Mouse (Mus musculus) midbrain, embryonic 12.5 days (tissue): Measurements from ENCODE around the gene Sorbs2. TPM values are rescaled to one million over a fixed set of nuclear protein-coding genes. Genes with fewer than 3 reads are reported as not detected.

Experiments
- ATAC-seq: fragments of 200-750 bp; cut with Nextera tagmentation; 2 replicates; pipeline ENCODE4 v1.8.0; 2017; ENCODE audit warnings: low read depth, moderate TSS enrichment, moderate library complexity; ENCODE audit not compliant: low FRiP score
- H3K27ac ChIP-seq: fragments of 300-500 bp; sonication (generic); replicated peaks from 2 replicates; pipeline ENCODE4 v1.5.1; 2016; ENCODE audit warnings: mild to moderate bottlenecking
- H3K27me3 ChIP-seq: fragments of 300-500 bp; sonication (generic); 2 replicates; pipeline ENCODE4 v1.6.1; 2016; ENCODE audit warnings: mild to moderate bottlenecking
- H3K36me3 ChIP-seq: fragments of 300-500 bp; sonication (generic); 2 replicates; pipeline ENCODE4 v1.6.1; 2016
- H3K4me1 ChIP-seq: fragments of 300-500 bp; sonication (generic); 2 replicates; pipeline ENCODE4 v1.6.1; 2016
- H3K4me2 ChIP-seq: fragments of 300-500 bp; sonication (generic); replicated peaks from 2 replicates; pipeline ENCODE4 v1.6.1; 2016; ENCODE audit warnings: mild to moderate bottlenecking, moderate library complexity
- H3K4me3 ChIP-seq: fragments of 300-500 bp; sonication (generic); 2 replicates; pipeline ENCODE4 v1.5.1; 2016; ENCODE audit warnings: mild to moderate bottlenecking
- H3K9ac ChIP-seq: fragments of 300-500 bp; sonication (generic); replicated peaks from 2 replicates; pipeline ENCODE4 v1.6.1; 2016; ENCODE audit warnings: mild to moderate bottlenecking, moderate library complexity
- H3K9me3 ChIP-seq: fragments of 300-500 bp; sonication (generic); 2 replicates; pipeline ENCODE4 v1.6.1; 2016; ENCODE audit warnings: mild to moderate bottlenecking
- WGBS: fragments of 180-500 bp; shearing (Covaris S2); methylation state at CpG from one replicate; pipeline ENCODE4 v1.1.7; 2016; 5-methylcytosine and 5-hydroxymethylcytosine counted together
- polyA plus RNA-seq: library from polyadenylated mRNA; unstranded; fragments of >200 nt; fragmentation: Nextera tagmentation; extraction: Ambion mirVana; gene quantifications from 2 replicates; pipeline ENCODE4 v1.2.1, GENCODE M21; 2016

The Sorbs2 gene
- polyA plus RNA-seq, 1 experiment from 2014 or later = 83.2 TPM

DNA sequence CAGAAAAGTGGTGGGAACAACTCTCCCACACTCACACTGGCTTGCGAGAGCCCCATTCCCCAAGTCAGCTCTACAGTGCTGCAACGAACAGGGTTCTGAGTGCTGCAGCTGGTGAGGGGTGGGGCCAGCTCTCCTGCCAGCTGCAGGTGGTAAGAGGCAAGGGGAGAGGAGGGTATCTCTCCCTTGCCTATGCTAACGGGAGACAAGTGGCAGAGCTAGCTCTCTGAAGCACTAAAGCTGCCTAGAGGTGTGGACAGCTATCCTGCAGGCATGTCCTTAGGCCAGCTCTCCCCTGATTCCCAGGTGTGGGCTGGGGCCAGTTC lies 72.9 kb downstream of the Sorbs2 start:
- no peaks in the 10 kb centered on the region for H3K36me3 ChIP-seq
- WGBS = 75% methylated on average over 3 of the region's 3 CpGs
- ATAC-seq = no peak

DNA sequence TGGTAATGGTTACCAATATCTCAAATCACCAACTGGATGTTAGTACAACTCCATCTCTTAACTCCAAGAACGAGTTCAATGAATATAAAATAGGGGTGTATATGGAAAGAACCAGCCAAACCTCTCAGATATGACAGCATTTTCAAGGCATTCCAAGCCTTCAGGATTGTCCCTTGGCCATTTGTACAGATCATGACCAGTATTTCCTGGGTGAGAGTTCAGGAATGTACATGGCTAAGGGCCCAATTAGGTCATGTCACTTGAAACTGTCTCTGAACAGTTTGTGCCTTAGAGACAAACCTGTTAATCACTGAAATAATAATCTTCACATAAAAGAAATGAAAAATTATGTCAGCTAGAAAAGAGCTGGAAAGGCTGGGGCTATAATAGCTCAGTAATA lies 76.3 kb downstream of the Sorbs2 start:
- H3K27ac ChIP-seq = no peak overlapping the region
- no peaks in the 10 kb centered on the region for H3K27me3 ChIP-seq
- 0 out of 2 replicates have a peak, but pooled peaks cover 8% of the 10 kb centered on the region for H3K4me1 ChIP-seq
- H3K9me3 ChIP-seq = no peaks in the 10 kb centered on the region
- WGBS = 85% methylated on average over 1 of the region's 1 CpGs
- H3K4me2 ChIP-seq = no peak overlapping the region
- ATAC-seq = no peak
- H3K36me3 ChIP-seq = no peaks in the 10 kb centered on the region
- H3K9ac ChIP-seq = no peak overlapping the region
- no peak overlapping the region for H3K4me3 ChIP-seq

More for the DNA sequence above, 72.9 kb downstream of the Sorbs2 start:
- Histone ChIP-seq H3K4me1 (0 out of 2 replicates have a peak, but pooled peaks cover 3% of the 10 kb centered on the region), H3K4me2 (no peak overlapping the region), H3K9me3 (no peaks in the 10 kb centered on the region), H3K9ac (no peak overlapping the region), H3K4me3 (no peak overlapping the region), H3K27me3 (no peaks in the 10 kb centered on the region), H3K27ac (no peak overlapping the region)

DNA sequence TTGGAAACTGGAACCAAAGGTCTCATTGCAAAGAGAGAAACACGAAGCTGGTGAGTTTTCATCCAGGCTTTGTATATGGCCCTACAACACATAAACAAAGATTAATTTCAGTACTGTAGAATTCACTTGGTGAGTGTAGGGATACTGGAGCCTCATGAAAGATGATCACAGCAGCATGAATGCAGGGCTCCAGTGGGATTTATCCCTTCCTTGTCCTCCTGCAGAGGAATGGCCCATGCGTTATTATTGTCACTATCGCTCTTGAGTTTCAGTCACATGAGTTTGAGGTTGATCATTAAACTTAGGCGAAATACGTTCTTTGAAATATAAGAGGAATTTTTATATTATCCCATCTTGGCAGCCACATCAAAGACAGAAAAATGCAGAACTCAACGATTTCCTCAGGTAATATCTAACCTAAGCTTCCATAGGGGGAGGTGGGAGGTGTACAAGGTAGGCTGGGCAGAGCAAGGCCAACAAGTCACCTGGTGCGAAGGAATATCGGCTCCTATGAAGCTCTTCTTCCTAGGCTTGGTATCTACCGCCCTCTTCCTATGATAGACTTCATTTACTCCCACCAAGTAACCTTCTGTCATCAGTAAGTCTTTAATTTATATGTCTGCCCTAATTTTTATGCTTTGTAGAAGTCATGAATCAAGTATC lies 76.9 kb downstream of the Sorbs2 start:
- WGBS = 92% methylated on average over 9 of the region's 9 CpGs
- H3K36me3 ChIP-seq = no peaks in the 10 kb centered on the region
- H3K9me3 ChIP-seq = no peaks in the 10 kb centered on the region
- 0 out of 2 replicates have a peak, but pooled peaks cover 8% of the 10 kb centered on the region for H3K4me1 ChIP-seq
- H3K4me3 ChIP-seq = no peak overlapping the region
- no peaks in the 10 kb centered on the region for H3K27me3 ChIP-seq
- H3K4me2 ChIP-seq = no peak overlapping the region
- no peak overlapping the region for H3K9ac ChIP-seq
- no peak for ATAC-seq
- no peak overlapping the region for H3K27ac ChIP-seq

DNA sequence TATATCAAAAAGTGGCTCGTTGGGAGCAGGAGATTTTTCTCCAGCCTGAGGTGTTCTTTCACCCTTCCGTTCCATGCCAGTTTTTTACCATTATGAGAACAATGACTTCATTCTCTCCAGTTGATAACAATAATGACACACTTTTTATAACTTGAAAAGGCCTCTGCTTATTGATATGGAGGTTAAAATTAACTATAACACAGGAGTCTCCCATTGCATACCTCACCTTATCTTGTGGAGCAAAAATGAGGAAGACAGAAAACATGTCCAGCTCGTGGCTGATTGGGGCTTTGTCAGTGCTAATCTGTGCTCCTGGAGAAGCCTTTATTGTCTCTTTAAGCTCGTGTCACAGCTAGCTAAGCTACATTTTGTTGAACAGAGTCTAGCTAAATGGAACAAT lies 77.6 kb downstream of the Sorbs2 start:
- Histone ChIP-seq H3K27me3 (no peaks in the 10 kb centered on the region), H3K9me3 (no peaks in the 10 kb centered on the region), H3K9ac (no peak overlapping the region), H3K27ac (no peak overlapping the region), H3K4me3 (no peak overlapping the region), H3K4me1 (0 out of 2 replicates have a peak, but pooled peaks cover 8% of the 10 kb centered on the region), H3K36me3 (no peaks in the 10 kb centered on the region), H3K4me2 (no peak overlapping the region)
- WGBS = 38% methylated on average over 4 of the region's 4 CpGs
- no peak for ATAC-seq

DNA sequence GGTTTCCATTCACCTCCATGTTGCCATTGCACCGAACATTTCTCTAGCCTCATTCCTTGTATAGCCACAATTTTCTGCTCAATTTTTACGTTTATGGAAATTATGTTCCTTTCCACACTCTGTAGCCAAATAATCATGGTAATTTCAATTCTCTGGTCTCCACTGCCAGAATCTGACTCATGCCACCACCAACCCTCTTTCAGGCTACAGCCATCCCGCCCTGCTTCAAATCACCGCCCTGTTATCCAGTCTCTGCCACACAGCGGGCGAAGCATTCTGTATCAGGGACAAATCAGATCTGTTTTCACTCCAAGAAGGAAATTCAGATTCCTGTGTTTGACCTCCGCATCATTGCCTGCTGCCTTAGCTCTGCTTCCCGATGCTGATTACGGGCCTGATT lies 79.4 kb downstream of the Sorbs2 start:
- no peak overlapping the region for H3K9ac ChIP-seq
- no peak for ATAC-seq
- WGBS = 93% methylated on average over 9 of the region's 9 CpGs
- H3K4me1 ChIP-seq = peaks cover 13% of the 10 kb centered on the region; the same call in 1 of the 2 replicates
- H3K4me2 ChIP-seq = no peak overlapping the region
- H3K27ac ChIP-seq = 0 out of 2 replicates have a peak overlapping the region, but pooled peaks have one; percentile 54
- H3K36me3 ChIP-seq = no peaks in the 10 kb centered on the region
- H3K4me3 ChIP-seq = no peak overlapping the region
- H3K9me3 ChIP-seq = no peaks in the 10 kb centered on the region
- no peaks in the 10 kb centered on the region for H3K27me3 ChIP-seq

DNA sequence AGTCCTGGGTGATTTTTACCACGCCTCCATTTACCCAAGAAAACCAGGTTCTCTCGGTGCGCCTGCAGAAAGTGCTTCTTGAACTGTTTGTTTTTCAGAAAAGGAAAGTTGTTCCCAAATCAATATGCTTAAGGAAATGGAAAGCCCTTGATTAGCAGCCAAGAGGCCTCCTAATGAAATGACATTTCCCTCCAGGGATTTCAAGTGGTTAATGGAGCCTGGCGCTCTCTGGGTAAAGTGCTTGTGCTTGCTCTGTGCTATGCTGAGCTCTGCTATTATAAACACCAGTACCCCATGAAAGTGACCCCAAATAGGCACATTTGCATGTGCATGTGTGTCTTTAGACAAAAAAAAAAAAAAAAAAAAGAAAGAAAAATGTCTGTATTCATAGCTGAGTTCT lies 84.3 kb downstream of the Sorbs2 start:
- no peak overlapping the region for H3K4me3 ChIP-seq
- ATAC-seq = no peak
- no peaks in the 10 kb centered on the region for H3K27me3 ChIP-seq
- H3K4me1 ChIP-seq = peaks cover 5% of the 10 kb centered on the region; the same call in 1 of the 2 replicates
- WGBS = 78% methylated on average over 4 of the region's 4 CpGs
- no peak overlapping the region for H3K27ac ChIP-seq
- no peak overlapping the region for H3K4me2 ChIP-seq
- H3K9ac ChIP-seq = no peak overlapping the region
- no peaks in the 10 kb centered on the region for H3K9me3 ChIP-seq
- no peaks in the 10 kb centered on the region for H3K36me3 ChIP-seq

DNA sequence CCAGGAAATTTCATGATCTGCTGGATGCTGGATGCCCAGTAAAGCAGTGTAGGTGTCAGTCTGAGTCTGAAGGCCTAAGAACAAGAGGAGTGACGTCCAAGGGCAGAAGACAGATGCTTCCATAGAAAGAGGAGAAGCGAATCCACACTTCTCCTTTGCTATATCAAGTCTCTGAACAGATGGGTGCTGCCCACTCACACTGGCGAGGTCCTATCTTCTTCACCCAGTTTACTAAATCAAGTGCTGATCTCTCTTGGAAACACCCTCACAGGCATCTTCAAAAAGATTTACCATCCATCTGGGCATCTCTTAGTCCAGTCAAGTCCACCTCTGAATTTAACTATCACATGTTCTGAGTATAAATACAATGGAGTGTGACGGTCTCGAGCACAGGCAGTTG lies 86.1 kb downstream of the Sorbs2 start:
- no peak for ATAC-seq
- Histone ChIP-seq H3K27me3 (no peaks in the 10 kb centered on the region), H3K36me3 (no peaks in the 10 kb centered on the region), H3K4me3 (no peak overlapping the region), H3K4me2 (no peak overlapping the region), H3K9ac (no peak overlapping the region), H3K4me1 (peaks cover 5% of the 10 kb centered on the region; the same call in 1 of the 2 replicates), H3K27ac (no peak overlapping the region), H3K9me3 (no peaks in the 10 kb centered on the region)
- 91% methylated on average over 5 of the region's 5 CpGs for WGBS

DNA sequence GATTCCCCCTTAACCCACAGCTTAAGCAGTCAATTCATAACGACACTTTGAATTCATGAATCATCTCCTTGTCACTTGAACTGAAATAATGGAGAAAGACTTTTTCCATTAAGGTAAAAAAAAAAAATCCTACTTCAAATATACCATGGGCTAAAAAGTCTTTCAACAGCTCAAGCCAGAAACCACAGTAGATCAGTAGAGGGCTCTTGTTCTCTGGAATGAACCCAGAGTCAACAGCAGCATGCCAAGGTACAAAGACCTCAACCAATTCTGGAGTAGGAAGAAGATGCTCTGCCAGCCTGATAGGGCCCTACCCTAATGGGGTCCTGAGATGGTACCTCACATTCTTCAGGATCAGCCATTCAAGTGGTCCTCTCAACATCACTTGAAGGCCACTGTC lies 88.4 kb downstream of the Sorbs2 start:
- no peak overlapping the region for H3K9ac ChIP-seq
- WGBS = 86% methylated on average over 1 of the region's 1 CpGs

DNA sequence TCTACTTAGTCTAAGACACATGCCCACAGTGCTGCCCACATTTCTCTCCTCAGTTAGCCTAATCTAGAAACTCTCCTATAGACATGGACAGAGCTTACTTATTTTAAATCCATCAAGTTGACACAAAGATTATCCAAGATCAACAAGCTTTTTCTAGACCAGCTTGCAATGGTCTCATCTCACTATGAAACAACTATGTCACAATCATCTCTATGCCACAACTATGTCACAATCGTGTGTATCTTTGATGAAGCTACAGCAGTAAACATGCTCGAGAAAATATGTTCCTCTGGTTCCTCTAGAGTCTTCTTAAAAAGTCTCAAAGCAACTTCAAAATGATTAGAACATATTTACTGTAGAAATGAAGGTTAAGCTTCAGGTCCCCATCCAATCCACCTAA lies 89.0 kb downstream of the Sorbs2 start:
- no peaks in the 10 kb centered on the region for H3K27me3 ChIP-seq
- H3K4me2 ChIP-seq = no peak overlapping the region
- H3K9ac ChIP-seq = no peak overlapping the region

More for the DNA sequence above, 88.4 kb downstream of the Sorbs2 start:
- no peak overlapping the region for H3K4me2 ChIP-seq
- no peak overlapping the region for H3K4me3 ChIP-seq
- H3K9me3 ChIP-seq = no peaks in the 10 kb centered on the region
- H3K27me3 ChIP-seq = no peaks in the 10 kb centered on the region
- ATAC-seq = no peak
- H3K27ac ChIP-seq = no peak overlapping the region
- H3K36me3 ChIP-seq = no peaks in the 10 kb centered on the region
- peaks cover 5% of the 10 kb centered on the region; the same call in 1 of the 2 replicates for H3K4me1 ChIP-seq

DNA sequence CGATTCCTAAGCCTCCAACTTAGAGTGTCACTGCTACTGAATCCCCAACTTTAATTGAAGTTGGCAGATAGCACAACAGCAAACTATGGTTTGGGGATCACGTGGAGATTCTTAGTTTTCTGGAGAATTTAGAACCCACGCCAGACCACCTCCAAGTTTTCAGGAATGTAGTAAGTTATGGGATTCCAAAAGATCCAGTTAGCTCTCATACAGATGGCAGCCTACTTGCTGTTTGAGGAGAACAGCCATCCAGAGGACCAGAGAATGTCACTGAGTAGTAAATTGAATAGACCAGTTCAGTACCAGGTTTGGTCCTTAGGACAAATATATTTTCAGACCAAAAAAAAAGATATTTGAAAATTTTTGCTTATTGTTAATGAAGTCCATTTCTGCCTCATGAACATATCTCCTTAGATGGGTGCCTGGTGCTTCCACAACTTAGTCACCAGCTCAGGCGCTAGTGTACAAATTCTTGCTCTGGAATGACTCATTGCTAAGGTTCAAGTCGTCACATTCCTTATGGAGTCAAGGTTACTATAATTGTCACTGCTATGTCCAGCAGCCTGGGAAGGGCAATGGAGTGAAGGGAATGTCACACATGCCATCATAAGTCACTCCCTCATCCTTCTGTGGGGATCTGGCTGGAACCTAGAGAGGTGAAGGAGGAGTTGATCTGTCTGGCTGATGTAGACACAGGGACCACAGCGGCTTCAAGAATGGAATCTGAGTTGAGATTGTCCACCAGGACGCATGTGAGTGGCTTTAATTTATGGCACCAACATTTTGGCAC lies 90.2 kb downstream of the Sorbs2 start:
- WGBS = 87% methylated on average over 7 of the region's 7 CpGs
- Histone ChIP-seq H3K9me3 (no peaks in the 10 kb centered on the region), H3K4me2 (no peak overlapping the region), H3K9ac (no peak overlapping the region), H3K27me3 (no peaks in the 10 kb centered on the region), H3K27ac (no peak overlapping the region), H3K36me3 (no peaks in the 10 kb centered on the region), H3K4me1 (no peaks in the 10 kb centered on the region), H3K4me3 (no peak overlapping the region)
- no peak for ATAC-seq

More for the DNA sequence above, 89.0 kb downstream of the Sorbs2 start:
- Histone ChIP-seq H3K36me3 (no peaks in the 10 kb centered on the region), H3K4me1 (peaks cover 3% of the 10 kb centered on the region; the same call in 1 of the 2 replicates), H3K4me3 (no peak overlapping the region), H3K27ac (no peak overlapping the region), H3K9me3 (no peaks in the 10 kb centered on the region)
- no peak for ATAC-seq
- 95% methylated on average over 2 of the region's 2 CpGs for WGBS

DNA sequence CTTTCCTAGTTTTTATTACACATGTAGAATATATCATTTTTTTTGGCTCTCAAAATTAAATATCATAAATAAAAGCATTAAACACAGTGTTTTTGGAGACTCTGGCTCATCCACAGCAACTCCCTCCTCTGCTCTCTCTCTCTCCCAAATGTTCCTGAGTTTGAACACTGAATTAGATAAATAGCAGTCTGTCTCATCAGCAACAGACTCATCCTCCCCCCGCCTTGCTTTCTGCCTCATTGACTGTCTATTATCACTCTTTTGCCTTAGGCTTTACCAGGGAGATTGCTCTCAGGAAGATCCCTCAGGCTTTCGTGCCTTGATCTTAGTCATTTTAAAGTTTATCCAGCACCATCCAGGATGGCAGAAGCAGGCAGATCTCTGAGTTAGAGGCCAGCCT lies 91.3 kb downstream of the Sorbs2 start:
- H3K4me3 ChIP-seq = no peak overlapping the region
- H3K27me3 ChIP-seq = no peaks in the 10 kb centered on the region
- H3K9me3 ChIP-seq = no peaks in the 10 kb centered on the region
- WGBS = 51% methylated on average over 2 of the region's 2 CpGs
- no peaks in the 10 kb centered on the region for H3K4me1 ChIP-seq
- no peak overlapping the region for H3K9ac ChIP-seq
- no peaks in the 10 kb centered on the region for H3K36me3 ChIP-seq
- H3K27ac ChIP-seq = no peak overlapping the region
- ATAC-seq = no peak
- H3K4me2 ChIP-seq = no peak overlapping the region

DNA sequence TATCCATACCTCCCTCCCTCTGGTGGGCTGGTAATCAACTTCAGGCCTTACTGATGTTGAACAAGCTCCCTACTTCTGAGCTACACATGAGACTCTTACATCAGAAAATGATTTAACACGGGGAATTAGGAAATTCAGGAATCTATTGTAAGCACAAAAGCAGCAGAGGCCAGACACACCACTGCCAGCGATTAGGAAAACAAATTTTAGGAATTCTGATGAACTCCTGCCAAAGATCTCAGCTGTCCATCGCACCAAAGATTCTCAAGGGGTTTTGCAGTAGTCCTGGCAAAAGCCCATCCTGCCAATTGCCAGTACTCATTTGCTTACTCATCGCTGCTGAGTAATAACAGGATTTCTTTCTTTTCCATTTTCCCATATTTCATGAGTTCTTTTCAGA lies 94.4 kb downstream of the Sorbs2 start:
- Histone ChIP-seq H3K27me3 (no peaks in the 10 kb centered on the region), H3K36me3 (no peaks in the 10 kb centered on the region), H3K4me2 (no peak overlapping the region), H3K9me3 (no peaks in the 10 kb centered on the region), H3K4me1 (no peaks in the 10 kb centered on the region), H3K9ac (no peak overlapping the region), H3K27ac (no peak overlapping the region), H3K4me3 (no peak overlapping the region)
- whole genome bisulfite sequencing = 82% methylated on average over 4 of the region's 4 CpGs
- no peak for ATAC-seq
